Mouse (Mus musculus) monocyte, adult 2 months (primary cell): ENCODE results near the gene Ehbp1l1.

Source experiments
- DNase-seq, 2 experiments: peaks; one replicate each; pipeline ENCODE4 v3.0.0; 2022; ENCODE audit warnings: low spot score in 2 of 2, low read depth in 1 of 2

Ehbp1l1 gene

DNA sequence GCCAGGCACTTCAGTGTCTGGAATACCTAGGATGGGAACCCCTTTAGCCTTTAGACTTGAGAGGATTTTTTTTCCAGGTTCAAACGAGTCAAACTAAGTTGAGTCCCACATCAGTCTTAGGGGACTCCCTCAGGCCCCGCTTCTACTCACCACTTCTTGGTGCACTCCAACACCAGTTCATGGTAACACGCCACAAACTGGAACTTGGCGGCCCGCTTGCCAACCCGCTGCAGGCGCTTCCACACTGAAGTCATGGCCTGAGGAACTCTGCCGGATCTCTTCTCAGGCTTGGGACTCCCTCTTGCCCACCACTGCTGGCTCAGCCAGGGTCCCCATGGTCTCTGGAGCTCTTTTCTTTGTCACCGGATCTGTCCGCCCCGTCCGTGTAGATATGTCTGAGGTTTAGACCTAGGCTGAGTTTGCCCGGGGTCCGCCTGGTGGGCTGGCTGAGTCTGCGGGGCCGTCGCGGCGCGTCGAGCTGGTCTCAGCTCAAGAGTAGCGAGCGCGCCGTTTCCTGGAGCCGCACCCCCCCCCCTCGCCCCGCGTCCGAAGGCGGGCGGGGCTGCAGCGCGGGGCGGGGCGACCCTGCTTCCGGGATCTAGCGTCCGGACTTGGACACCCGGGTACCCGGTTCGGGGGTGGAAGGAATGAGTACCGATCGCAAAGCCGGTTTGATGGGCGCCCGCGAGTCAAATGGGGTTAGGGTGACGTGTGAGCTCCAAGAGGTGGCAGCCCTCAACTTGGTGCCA, at the start of gene Ehbp1l1:
TSS of gene Ehbp1l1 (minus strand) at position 551 of the 749 bp plus-strand sequence.
- peak in 1 of 2 experiments; percentile 42 for DNase-seq

GRCm38 (mm10) chr19:5770925-5771860, 45.1 kb upstream of the Ehbp1l1 start, which contains the start of gene Scyl1:
Gene Scyl1 (minus strand): TSS chr19:5771419.
- DNase-seq: peak; percentile 78 to 91

DNA sequence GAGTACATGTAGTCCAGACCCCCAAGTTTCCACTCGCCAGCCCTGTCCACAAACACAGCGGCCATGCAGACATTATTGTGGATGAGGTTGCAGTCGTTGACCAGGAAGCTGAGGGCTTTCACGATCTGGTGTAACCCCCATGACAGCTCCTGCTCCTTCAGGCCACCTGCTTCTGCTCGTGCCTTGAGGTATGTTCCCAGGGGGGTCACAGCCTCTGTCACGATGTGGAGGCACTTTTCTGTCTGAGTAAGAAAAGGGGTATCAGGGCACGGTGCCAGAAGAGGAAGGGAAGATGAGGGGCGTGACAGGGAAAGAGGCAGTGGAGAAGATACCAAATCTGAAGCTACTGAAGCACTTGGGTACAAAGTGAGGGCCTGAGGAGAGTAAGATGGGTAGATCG, 44.2 kb upstream of the Ehbp1l1 start:
- no peak for DNase-seq

DNA sequence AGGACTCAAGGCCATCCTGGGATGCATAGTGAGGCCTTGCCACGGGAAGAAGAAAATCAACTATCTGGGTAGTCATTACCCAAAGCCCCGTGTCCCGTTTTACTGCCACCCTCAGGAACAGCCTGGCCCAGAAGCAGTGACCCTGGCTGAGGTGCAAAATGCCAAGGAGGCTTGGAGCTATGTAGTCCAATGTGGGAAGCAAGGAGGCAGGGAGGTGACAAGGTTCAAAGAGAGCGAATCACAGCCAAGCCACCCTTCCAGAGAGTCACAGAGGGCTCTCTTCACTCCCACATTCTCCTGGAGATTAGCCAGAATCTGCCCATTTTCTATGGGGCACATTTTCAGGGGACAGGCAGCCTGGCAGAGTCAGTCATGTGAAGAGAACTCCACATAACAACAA, 41.2 kb upstream of the Ehbp1l1 start:
- DNase-seq: no peak

GRCm38 (mm10) chr19:5763163-5763562, 37.0 kb upstream of the Ehbp1l1 start:
- DNase-seq: no peak

DNA sequence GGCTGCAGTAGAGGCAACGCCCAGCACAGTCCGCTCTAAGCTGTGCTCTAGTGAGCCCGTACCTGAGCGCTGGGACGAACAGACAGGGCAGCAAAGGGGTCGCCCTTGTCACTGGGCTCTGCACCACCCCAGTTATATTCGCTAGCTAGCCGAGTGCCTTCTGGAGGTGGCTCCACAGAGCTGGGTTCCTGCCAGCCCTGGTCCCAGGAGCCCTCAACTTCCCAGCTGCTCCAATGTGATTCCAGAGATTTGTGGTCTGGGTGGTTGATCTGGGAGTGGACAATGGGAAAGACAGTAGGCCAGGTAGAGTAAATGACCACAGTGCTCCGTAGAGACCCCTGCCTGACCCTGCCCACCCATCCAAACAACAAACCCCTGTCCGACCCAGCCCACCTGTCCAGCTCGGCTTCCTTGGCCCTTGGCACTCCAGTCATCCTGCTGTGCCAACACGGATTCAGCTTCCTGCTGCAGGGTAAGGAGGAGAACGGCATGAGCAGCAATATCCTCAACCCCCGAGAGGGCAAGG, 32.8 kb upstream of the Ehbp1l1 start:
- DNase-seq: no peak

DNA sequence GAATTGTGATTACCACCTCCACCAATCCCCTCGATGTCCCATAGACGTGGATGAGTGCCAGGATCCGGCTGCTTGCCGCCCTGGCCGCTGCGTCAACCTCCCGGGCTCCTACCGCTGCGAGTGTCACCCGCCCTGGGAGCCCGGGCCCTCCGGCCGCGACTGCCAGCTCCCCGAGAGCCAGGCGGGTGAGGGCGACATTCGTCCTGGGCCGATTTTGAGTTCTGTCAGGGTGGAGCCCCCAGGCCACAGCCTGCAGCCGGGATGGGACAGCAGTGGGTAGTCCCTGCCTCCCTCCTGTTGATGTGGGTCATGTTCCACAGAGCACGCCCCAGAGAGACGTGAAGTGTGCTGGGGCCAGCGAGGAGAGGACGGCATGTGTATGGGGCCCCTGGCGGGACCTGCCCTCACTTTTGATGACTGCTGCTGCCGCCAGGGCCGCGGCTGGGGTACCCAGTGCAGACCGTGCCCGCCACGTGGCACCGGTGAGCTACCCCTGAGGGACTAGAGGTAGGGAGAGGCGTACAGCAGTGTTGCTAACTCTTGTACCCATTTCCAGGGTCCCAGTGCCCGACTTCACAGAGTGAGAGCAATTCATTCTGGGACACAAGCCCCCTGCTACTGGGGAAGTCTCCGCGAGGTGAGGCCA, 31.0 kb upstream of the Ehbp1l1 start:
- no peak for DNase-seq

DNA sequence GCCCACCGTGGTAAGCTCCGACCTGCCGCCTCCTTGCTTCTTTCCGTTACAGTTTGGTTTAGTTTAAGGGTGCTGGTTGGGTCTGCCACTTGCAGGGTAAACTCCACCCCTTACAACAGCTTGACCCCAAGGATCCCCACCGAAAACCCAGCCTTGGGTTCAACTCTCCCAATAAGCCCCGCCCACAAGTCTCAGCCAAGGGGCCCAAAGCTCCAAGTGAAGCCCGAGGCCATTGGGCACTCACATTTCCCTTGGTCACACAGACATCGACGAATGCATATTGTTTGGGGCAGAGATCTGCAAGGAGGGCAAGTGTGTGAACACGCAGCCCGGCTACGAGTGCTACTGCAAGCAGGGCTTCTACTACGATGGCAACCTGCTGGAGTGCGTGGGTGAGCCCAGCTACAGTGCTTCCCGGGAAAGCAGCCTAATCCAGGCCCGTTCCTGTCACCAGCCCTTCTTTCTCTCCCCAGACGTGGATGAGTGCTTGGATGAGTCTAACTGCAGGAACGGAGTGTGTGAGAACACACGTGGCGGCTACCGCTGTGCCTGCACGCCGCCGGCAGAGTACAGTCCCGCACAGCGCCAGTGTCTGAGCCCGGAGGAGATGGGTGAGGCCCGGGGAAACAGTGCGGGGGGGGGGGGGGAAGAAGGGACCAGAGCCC, 30.3 kb upstream of the Ehbp1l1 start:
- DNase-seq: no peak

DNA sequence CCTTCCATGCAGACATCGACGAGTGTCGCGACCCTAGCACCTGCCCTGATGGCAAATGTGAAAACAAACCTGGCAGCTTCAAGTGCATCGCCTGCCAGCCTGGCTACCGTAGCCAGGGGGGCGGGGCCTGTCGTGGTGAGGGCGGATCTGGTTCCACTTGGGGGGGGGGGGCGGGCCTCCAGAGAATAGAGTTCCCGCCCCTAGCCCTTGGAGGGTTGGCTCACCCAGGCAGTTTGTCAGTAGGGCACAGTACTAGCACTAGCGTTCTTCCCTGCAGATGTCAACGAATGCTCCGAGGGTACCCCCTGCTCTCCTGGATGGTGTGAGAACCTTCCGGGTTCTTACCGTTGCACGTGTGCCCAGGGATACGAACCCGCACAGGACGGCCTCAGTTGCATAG, 25.6 kb upstream of the Ehbp1l1 start:
- DNase-seq: no peak

GRCm38 (mm10) chr19:5750951-5751350, 24.8 kb upstream of the Ehbp1l1 start:
- no peak for DNase-seq

DNA sequence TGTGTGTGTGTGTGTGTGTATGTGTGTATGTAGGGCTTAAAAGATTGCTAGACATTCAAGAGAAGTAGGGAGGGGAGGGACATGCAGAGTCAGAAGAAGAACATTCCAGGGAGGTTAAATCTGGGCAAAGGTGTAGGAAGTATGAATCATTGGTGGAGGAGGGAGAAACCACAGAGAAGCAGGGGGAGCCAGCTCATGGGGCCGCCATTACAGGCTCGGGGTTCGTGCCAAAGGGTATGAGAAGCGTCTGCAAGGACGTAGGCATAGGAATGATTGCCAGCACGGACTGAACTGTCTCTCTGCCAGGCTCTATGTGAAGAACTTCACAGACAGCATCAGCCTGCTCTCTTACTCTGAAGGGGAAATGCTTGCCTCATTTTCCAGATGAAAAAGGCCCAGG, 23.4 kb upstream of the Ehbp1l1 start:
- DNase-seq: no peak

DNA sequence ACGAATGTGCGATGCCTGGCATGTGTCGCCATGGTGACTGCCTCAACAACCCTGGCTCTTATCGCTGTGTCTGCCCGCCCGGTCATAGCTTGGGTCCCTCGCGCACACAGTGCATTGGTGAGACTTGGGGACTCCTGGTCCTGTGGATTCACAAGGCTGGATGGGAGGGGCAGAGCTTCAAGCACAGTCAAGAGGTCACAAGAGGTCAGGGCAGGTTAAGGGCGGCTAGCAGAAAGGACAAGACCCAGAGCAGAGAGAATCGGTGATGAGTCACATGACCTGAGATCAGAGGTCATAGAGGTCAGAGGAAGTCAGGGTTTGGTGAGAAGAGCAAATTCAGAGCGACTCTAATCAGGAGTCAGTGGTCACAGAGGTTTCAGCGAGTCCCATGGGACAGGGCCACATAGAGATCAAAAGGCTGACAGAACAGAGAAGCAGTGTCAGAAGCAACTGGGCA, 20.8 kb upstream of the Ehbp1l1 start:
- no peak for DNase-seq

DNA sequence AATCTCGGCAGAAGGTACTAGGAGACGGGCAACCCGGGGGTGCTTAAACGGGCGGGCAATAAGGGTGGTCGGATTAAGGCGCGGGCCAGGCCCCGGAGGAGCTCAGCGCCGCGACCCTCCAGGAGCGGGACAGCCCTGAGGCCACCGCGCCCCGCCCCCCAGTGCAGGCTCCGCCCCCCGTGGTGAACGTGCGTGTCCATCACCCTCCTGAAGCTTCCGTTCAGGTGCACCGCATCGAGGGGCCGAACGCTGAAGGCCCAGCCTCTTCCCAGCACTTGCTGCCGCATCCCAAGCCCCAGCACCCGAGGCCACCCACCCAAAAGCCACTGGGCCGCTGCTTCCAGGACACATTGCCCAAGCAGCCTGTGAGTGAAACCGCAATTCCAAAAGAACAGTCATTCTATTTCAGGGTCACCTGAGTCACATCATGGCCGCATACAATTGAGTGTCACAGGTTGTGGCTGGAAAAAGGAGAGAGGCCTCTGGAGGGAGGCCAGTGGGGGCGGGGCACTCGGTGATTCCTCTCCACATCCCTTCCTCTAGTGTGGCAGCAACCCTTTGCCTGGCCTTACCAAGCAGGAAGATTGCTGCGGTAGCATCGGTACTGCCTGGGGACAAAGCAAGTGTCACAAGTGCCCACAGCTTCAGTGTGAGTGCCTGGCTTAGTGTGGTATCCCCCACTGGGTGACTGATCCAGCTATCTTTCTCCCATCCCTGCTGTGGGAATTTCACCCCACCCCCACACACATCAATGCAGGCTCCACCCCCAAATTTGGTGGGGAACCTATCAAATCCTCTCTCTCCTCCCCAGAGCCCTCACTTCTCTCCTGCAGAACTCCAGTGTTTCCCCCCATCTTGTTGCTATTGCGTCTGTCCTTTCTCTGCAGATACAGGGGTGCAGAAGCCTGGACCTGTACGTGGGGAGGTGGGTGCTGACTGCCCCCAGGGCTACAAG, 19.9 kb upstream of the Ehbp1l1 start:
- no peak for DNase-seq

GRCm38 (mm10) chr19:5743576-5743975, 17.5 kb upstream of the Ehbp1l1 start:
- peak in 1 of 2 experiments; percentile 27 for DNase-seq

DNA sequence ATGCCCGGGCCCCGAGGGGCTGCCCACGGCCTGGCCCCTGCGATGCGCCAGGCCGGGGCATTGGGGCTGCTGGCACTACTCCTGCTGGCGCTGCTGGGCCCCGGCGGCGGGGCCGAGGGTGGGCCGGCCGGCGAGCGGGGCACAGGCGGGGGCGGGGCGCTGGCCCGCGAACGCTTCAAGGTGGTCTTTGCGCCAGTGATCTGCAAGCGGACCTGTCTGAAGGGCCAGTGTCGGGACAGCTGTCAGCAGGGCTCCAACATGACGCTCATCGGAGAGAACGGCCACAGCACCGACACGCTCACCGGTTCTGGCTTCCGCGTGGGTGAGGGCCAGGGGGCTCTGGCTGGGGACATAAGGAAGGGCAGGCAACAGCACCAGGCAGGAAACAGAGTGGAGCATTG, 16.1 kb upstream of the Ehbp1l1 start:
- no peak for DNase-seq

GRCm38 (mm10) chr19:5741641-5742240, 15.6 kb upstream of the Ehbp1l1 start:
- no peak for DNase-seq

DNA sequence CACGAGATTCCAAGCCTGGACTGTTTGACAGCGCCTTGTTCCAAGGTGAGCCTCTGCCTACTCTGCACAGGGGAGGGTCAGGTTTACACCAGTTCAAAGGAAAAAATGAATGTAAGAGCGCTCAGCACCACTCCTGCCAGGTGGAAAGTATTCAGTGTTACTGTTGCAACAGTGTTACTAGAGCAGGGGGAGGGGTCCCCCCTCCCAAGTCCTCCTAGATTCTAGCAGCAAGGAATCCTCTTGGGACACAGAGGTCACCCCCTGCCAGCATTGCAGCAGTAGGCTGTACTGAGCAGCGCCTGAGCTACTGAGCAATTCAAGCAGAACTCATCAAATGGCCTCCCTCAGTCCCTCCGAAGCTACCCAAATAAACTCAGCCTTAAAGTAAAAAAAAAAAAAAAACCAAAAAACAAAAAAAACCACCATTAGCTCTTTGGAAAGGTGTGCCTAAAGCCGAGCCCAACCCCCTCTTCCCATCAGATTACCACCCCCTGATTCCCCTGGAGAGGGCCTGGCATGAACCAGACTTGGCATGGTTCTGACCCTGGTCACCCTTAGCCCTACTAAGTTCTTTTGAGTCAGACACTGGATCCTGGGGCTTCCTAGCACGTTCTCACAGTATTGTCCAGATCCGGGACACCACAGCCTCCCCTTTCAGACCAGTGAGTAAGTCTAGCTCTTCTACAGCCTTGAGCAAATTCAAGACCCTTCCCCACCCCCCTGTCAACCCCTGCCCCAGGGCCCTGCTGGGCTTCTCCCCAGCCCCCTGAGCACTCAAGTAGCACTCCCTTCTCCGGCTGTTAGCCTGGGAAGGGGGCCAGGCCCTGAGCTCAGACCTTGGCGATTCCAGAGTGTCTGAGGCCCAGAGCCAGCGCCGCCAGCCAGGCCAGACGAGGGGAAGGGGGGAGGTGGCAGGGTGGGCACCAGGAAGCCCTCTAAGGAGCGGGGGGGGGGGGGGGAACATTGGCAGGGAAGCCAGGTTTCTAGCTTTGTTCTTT, 14.5 kb upstream of the Ehbp1l1 start, which contains the start of gene Ltbp3:
TSS of gene Ltbp3 (plus strand) at position 585 of the 998 bp plus-strand sequence.
- no peak for DNase-seq

DNA sequence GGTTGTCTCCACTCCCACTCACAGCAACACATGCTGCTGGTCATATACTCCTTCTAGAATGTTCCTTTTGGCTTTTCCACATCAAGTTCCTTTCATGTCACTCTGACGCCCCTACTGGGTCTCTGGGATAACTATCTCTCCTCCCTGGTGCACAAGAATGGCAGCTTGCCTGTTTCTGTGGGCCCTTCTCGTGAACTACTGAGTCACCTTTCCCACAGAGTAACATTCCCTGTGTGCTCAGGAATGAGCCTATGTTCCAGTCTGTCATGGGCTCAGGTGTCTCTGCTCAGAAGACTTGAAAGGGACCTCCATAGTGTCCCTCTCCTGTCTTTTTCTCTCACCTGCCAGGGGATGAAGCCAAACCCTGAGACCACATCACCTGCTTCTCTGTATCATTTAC, 13.3 kb upstream of the Ehbp1l1 start:
- no peak for DNase-seq
